Mouse (Mus musculus) forebrain, embryonic 10.5 days (tissue): ENCODE results near the gene Parg. TPM values are rescaled to one million over a fixed set of nuclear protein-coding genes. Genes with fewer than 3 reads are reported as not detected.
A peak's percentile ranks its signal among the peaks of the same experiment; 100 is the strongest.
"Not testable (repeated sequence)": the region's sequence is repeated elsewhere in the genome, so short reads cannot be mapped to it uniquely, and the experiment has no call there.

Source experiments
- DNase-seq: peaks from one replicate; pipeline ENCODE4 v3.0.0-alpha.2; 2017; ENCODE audit warnings: low spot score; ENCODE audit errors: extremely low spot score
- H3K27ac ChIP-seq: fragments of 300-500 bp; sonication (generic); 2 replicates; pipeline ENCODE4 v1.5.1; 2016; ENCODE audit warnings: mild to moderate bottlenecking
- H3K27me3 ChIP-seq: fragments of 300-500 bp; sonication (generic); 2 replicates; pipeline ENCODE4 v1.6.1; 2016; ENCODE audit warnings: mild to moderate bottlenecking; ENCODE audit not compliant: poor library complexity, severe bottlenecking
- H3K36me3 ChIP-seq: fragments of 300-500 bp; sonication (generic); replicated peaks from 2 replicates; pipeline ENCODE4 v1.6.1; 2016; ENCODE audit warnings: mild to moderate bottlenecking, moderate library complexity
- H3K4me1 ChIP-seq: fragments of 300-500 bp; sonication (generic); 2 replicates; pipeline ENCODE4 v1.6.1; 2016
- H3K4me3 ChIP-seq: fragments of 300-500 bp; sonication (generic); 2 replicates; pipeline ENCODE4 v1.5.1; 2016; ENCODE audit warnings: mild to moderate bottlenecking, moderate library complexity
- H3K9me3 ChIP-seq: fragments of 300-500 bp; sonication (generic); 2 replicates; pipeline ENCODE4 v1.6.1; 2016; ENCODE audit warnings: mild to moderate bottlenecking, moderate library complexity
- WGBS: fragments of 180-500 bp; shearing (Covaris S2); methylation state at CpG from one replicate; pipeline ENCODE4 v1.1.7; 2016; 5-methylcytosine and 5-hydroxymethylcytosine counted together
- polyA plus RNA-seq: library from polyadenylated mRNA; unstranded; fragments of >200 nt; fragmentation: Nextera tagmentation; extraction: Ambion mirVana; gene quantifications from 2 replicates; pipeline ENCODE4 v1.2.1, GENCODE M21; 2016

Gene Parg
- polyA plus RNA-seq, 1 experiment from 2014 or later, result 45.2 TPM

- H3K9me3 ChIP-seq, result no peaks in the 10 kb centered on the region
- no peaks in the 10 kb centered on the region for H3K4me1 ChIP-seq
- H3K4me3 ChIP-seq, result no peak overlapping the region
- WGBS, result 92% methylated on average over 5 of the region's 5 CpGs
- peaks cover 97% of the 10 kb centered on the region for H3K36me3 ChIP-seq
- no peaks in the 10 kb centered on the region for H3K27me3 ChIP-seq
- no peak for DNase-seq
- H3K27ac ChIP-seq, result no peak overlapping the region
Measured at GRCm38 (mm10) chr14:32191926-32192325, 9.8 kb upstream of the Parg start.

GRCm38 (mm10) chr14:32192437-32192836 lies 9.3 kb upstream of the Parg start:
- WGBS, result 55% methylated on average over 3 of the region's 3 CpGs
- Histone ChIP-seq H3K4me1 (no peaks in the 10 kb centered on the region), H3K9me3 (no peaks in the 10 kb centered on the region), H3K27ac (no peak overlapping the region), H3K36me3 (peaks cover 97% of the 10 kb centered on the region), H3K4me3 (no peak overlapping the region), H3K27me3 (no peaks in the 10 kb centered on the region)
- peak; percentile 22 for DNase-seq

DNA sequence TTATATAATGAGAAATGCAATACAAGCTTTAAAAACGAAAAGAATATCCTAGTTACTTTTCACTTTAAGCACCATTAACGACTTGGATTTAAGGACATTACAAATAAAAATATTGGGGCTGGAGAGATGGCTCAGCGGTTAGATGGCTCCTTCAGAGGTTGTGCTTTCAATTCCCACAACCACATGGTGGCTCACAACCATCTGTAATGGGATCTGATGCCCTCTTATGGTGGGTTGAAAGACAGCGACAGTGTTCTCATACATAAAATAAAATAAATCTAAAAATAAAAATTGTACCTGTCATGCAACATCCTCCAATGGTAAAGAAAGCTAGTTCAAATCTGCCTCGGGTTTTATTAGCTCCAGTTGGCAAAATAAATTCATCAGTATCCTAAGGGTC lies 8.2 kb upstream of the Parg start:
- not testable (repeated sequence) for H3K27ac ChIP-seq, H3K9me3 ChIP-seq, H3K4me3 ChIP-seq, H3K4me1 ChIP-seq, H3K27me3 ChIP-seq, DNase-seq
- H3K36me3 ChIP-seq, result peaks cover 97% of the 10 kb centered on the region
- WGBS, result 84% methylated on average over 5 of the region's 5 CpGs

DNA sequence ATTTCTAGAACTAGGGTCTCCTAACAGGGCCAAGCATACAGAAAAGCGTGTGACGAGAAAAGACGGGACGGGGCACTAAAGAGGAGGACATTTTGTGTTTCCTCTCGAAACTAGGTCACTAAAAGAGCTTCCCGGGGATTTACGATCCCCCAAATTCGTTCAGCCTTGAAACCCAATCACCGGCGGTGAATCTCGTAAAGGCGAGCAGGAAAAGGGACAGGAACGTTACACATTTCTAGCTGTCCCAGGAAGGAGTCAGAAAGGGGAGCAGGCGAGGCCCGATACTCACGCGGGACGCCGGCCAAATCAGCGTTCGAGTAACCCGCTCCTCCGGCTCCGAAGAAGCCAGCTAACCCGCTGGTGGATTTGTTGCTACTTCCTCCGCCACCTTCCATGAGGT lies 395 bp upstream of the Parg start:
- H3K27ac ChIP-seq, result peak overlapping the region; percentile 90

DNA sequence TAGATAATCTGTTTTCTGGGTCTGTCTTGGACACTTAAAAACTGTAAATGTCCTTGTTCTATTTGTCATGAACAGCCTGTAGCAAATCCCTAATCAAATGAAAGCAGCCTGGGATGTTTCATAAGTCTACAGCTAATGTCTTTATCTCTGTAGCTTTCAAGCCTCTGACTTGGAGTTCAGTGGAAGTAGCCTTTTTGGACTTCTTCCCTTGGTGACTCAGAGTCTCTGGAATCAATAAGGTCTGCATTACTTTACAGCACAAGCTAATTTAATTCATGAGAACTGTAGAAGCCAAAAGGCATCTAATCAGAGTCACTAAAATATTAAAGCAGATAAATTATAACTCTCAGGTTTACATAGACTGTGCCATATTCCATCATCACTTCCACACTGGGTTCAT lies 24.9 kb downstream of the Parg start:
- H3K4me1 ChIP-seq, result no peaks in the 10 kb centered on the region
- H3K9me3 ChIP-seq, result no peaks in the 10 kb centered on the region
- no peaks in the 10 kb centered on the region for H3K27me3 ChIP-seq
- DNase-seq, result no peak
- H3K27ac ChIP-seq, result no peak overlapping the region
- H3K36me3 ChIP-seq, result peaks cover 24% of the 10 kb centered on the region
- H3K4me3 ChIP-seq, result no peak overlapping the region

More for the DNA sequence above, 395 bp upstream of the Parg start:
- Histone ChIP-seq H3K36me3 (peaks cover 45% of the 10 kb centered on the region), H3K9me3 (peaks cover 7% of the 10 kb centered on the region), H3K4me1 (peaks cover 26% of the 10 kb centered on the region), H3K4me3 (peak overlapping the region; percentile 98), H3K27me3 (no peaks in the 10 kb centered on the region)
- peak; percentile 27 for DNase-seq
- under 1% methylated on average over 26 of the region's 26 CpGs for WGBS

GRCm38 (mm10) chr14:32228996-32229395 lies 27.2 kb downstream of the Parg start:
- no peak overlapping the region for H3K27ac ChIP-seq
- H3K27me3 ChIP-seq, result no peaks in the 10 kb centered on the region
- no peaks in the 10 kb centered on the region for H3K9me3 ChIP-seq
- WGBS, result 2% methylated on average over 2 of the region's 2 CpGs
- H3K4me3 ChIP-seq, result no peak overlapping the region
- H3K4me1 ChIP-seq, result no peaks in the 10 kb centered on the region
- peak; percentile 24 for DNase-seq
- H3K36me3 ChIP-seq, result peaks cover 21% of the 10 kb centered on the region

GRCm38 (mm10) chr14:32242401-32242800 lies 40.7 kb downstream of the Parg start:
- H3K4me1 ChIP-seq, result peaks cover 5% of the 10 kb centered on the region
- no peak overlapping the region for H3K27ac ChIP-seq
- H3K36me3 ChIP-seq, result peaks cover 42% of the 10 kb centered on the region
- H3K4me3 ChIP-seq, result no peak overlapping the region
- H3K27me3 ChIP-seq, result no peaks in the 10 kb centered on the region
- H3K9me3 ChIP-seq, result no peaks in the 10 kb centered on the region
- no peak for DNase-seq
- WGBS, result 83% methylated on average over 4 of the region's 4 CpGs

GRCm38 (mm10) chr14:32246019-32246418 lies 44.3 kb downstream of the Parg start:
- Histone ChIP-seq H3K27me3 (no peaks in the 10 kb centered on the region), H3K36me3 (peaks cover 35% of the 10 kb centered on the region), H3K4me3 (no peak overlapping the region), H3K4me1 (peaks cover 5% of the 10 kb centered on the region), H3K27ac (no peak overlapping the region), H3K9me3 (no peaks in the 10 kb centered on the region)
- no peak for DNase-seq
- WGBS, result 53% methylated on average over 2 of the region's 2 CpGs

GRCm38 (mm10) chr14:32249616-32250015 lies 47.9 kb downstream of the Parg start:
- Histone ChIP-seq H3K4me1 (peaks cover 5% of the 10 kb centered on the region), H3K36me3 (peaks cover 28% of the 10 kb centered on the region), H3K27ac (no peak overlapping the region), H3K4me3 (no peak overlapping the region), H3K27me3 (no peaks in the 10 kb centered on the region), H3K9me3 (no peaks in the 10 kb centered on the region)
- DNase-seq, result no peak
- WGBS, result 93% methylated on average over 6 of the region's 6 CpGs

GRCm38 (mm10) chr14:32260830-32261229 lies 59.1 kb downstream of the Parg start:
- Histone ChIP-seq H3K27me3 (no peaks in the 10 kb centered on the region), H3K4me1 (no peaks in the 10 kb centered on the region), H3K9me3 (no peaks in the 10 kb centered on the region), H3K4me3 (no peak overlapping the region), H3K36me3 (peaks cover 52% of the 10 kb centered on the region), H3K27ac (no peak overlapping the region)
- no peak for DNase-seq
- WGBS, result 89% methylated on average over 6 of the region's 6 CpGs

DNA sequence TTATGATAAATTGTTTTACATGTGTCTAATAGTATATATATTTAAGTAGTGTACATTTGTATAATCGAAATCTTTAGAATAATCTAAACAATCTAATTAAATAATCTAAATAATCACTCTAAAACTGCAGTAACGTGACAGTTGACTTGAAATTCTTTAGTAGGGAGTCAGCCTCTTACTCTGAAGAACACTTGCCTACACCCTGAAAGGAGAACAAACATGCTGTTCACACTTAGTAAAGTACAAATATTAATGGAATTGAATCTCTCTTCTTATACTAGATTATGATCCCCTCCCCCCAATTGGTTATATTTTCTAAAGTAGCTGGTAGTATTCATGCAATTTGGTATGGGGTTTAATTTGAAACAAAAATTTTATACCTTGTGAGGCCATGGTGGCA lies 60.0 kb downstream of the Parg start:
- Histone ChIP-seq H3K9me3 (no peaks in the 10 kb centered on the region), H3K27ac (no peak overlapping the region), H3K4me3 (no peak overlapping the region), H3K27me3 (no peaks in the 10 kb centered on the region), H3K36me3 (peaks cover 49% of the 10 kb centered on the region), H3K4me1 (no peaks in the 10 kb centered on the region)
- 78% methylated on average over 2 of the region's 2 CpGs for WGBS
- no peak for DNase-seq

GRCm38 (mm10) chr14:32268999-32269398 lies 67.2 kb downstream of the Parg start:
- Histone ChIP-seq H3K4me1 (no peaks in the 10 kb centered on the region), H3K36me3 (peaks cover 26% of the 10 kb centered on the region), H3K9me3 (no peaks in the 10 kb centered on the region), H3K27me3 (no peaks in the 10 kb centered on the region), H3K4me3 (no peak overlapping the region), H3K27ac (no peak overlapping the region)
- DNase-seq, result no peak
- WGBS, result 59% methylated on average over 2 of the region's 2 CpGs

DNA sequence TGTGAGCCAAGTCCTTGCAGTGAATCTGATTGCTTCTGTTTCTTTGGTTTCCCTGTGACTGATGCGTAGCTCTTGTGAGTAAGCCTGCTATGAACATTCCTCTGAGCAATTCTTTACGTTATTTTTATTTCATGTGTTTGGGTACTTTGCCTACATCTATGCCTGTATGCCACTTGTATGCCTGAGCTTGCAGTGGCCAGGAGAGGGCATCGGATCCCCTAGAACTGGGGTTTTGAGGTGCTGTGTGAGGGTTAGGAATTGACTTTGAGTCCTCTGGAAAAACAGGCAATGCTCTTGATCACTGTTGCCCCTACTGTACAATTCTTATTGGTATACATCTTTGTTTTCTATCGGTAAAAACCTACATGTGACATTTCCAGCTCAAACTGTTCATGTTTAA lies 67.8 kb downstream of the Parg start:
- H3K4me1 ChIP-seq, result no peaks in the 10 kb centered on the region
- H3K4me3 ChIP-seq, result no peak overlapping the region
- 92% methylated on average over 4 of the region's 4 CpGs for WGBS

GRCm38 (mm10) chr14:32301622-32302021 lies 99.9 kb downstream of the Parg start:
- no peak overlapping the region for H3K27ac ChIP-seq
- peaks cover 32% of the 10 kb centered on the region for H3K36me3 ChIP-seq
- no peaks in the 10 kb centered on the region for H3K27me3 ChIP-seq
- peaks cover 6% of the 10 kb centered on the region; the same call in 1 of the 2 replicates for H3K4me1 ChIP-seq
- 55% methylated on average over 12 of the region's 12 CpGs for WGBS
- no peak for DNase-seq
- H3K9me3 ChIP-seq, result no peaks in the 10 kb centered on the region
- H3K4me3 ChIP-seq, result no peak overlapping the region

More for the DNA sequence above, 67.8 kb downstream of the Parg start:
- Histone ChIP-seq H3K27me3 (no peaks in the 10 kb centered on the region), H3K36me3 (peaks cover 26% of the 10 kb centered on the region), H3K27ac (no peak overlapping the region), H3K9me3 (no peaks in the 10 kb centered on the region)
- DNase-seq, result no peak
